Mouse (Mus musculus) kidney, adult 2 months (tissue): ENCODE measurements around the gene Snai1. TPM values are rescaled to one million over a fixed set of nuclear protein-coding genes. Genes with fewer than 3 reads are reported as not detected.
A peak's percentile ranks its signal among the peaks of the same experiment; 100 is the strongest.

Experiments used
- DNase-seq: peaks from one replicate; pipeline ENCODE4 v3.0.0; 2021
- H3K27ac ChIP-seq: fragments of 200-500 bp; 2 replicates; pipeline ENCODE4 v1.5.1; 2012; ENCODE audit warnings: low read depth, low read length, control low read depth, inconsistent platforms; ENCODE audit not compliant: insufficient read depth
- H3K27me3 ChIP-seq: fragments of 200-500 bp; replicated peaks from 2 replicates; pipeline ENCODE4 v1.6.1; 2012; ENCODE audit warnings: mild to moderate bottlenecking, moderate library complexity, low read length, inconsistent platforms; ENCODE audit not compliant: control insufficient read depth, insufficient read depth
- H3K36me3 ChIP-seq: fragments of 200-500 bp; 2 replicates; pipeline ENCODE4 v1.6.1; 2012; ENCODE audit warnings: mild to moderate bottlenecking, moderate library complexity, low read length, inconsistent platforms; ENCODE audit not compliant: control insufficient read depth, insufficient read depth
- H3K4me1 ChIP-seq: fragments of 200-500 bp; 2 replicates; pipeline ENCODE4 v1.6.1; 2011; ENCODE audit warnings: low read length; ENCODE audit not compliant: control insufficient read depth, insufficient read depth
- H3K4me3 ChIP-seq: fragments of 200-500 bp; 2 replicates; pipeline ENCODE4 v1.5.1; 2011; ENCODE audit warnings: mild to moderate bottlenecking, low read depth, low read length, control low read depth; ENCODE audit not compliant: insufficient read depth
- CTCF ChIP-seq: fragments of 200-500 bp; conservative IDR thresholded peaks from 2 replicates; pipeline ENCODE4 v1.5.1; 2011; ENCODE audit warnings: low read depth, mild to moderate bottlenecking, control low read depth, low read length, moderate library complexity, mixed read lengths; ENCODE audit not compliant: insufficient read depth, insufficient read length
- POLR2A ChIP-seq: fragments of 200-500 bp; IDR thresholded peaks from one replicate; pipeline ENCODE4 v1.6.1; 2011; ENCODE audit warnings: low read depth, low read length, control low read depth
- WGBS: fragments of 180-500 bp; shearing (Covaris S2); methylation state at CpG from one replicate; pipeline ENCODE4 v1.1.7; 2018; 5-methylcytosine and 5-hydroxymethylcytosine counted together
- polyA plus RNA-seq: library from polyadenylated mRNA; depleted of rRNA; stranded (reverse); fragments of >200 nt; gene quantifications from 2 replicates; pipeline ENCODE4 v1.2.3, GENCODE M21; 2012

The Snai1 gene
- polyA plus RNA-seq, 1 experiment = 10.4 TPM

DNA sequence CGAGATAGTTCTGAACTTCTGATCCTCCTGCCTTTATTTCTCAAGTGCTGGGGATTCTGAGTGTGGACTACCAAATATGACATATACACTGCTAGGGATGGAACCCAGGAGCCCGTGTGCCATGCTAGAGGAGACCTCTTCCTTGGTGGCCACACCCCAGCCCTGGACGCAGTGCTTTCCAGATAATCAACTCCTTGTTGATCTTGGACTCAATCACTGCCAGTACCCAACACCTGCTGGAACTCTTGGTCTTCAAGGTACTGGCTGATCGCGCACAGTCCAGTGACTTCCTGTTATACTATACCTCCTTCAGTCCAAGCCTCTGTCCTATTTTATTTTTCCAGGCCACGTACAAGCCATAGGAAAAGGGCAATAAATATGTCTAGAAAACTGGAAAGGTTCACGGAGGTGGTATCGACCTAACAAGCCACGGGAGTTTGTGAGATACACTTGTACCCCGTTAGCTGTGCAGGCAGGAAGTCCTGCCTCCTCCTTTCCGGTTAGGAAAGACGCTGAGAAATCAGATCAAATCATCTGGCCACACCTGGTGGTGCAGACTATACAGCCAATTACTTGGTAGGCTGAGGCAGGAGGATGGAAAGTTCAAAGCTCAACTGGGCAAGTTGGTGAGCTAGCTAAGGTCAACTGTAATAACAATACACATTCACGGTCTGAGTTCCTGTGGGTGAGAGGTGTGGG, 35.3 kb upstream of the Snai1 start:
- H3K4me1 ChIP-seq = peaks cover 14% of the 10 kb centered on the region; the same call in 1 of the 2 replicates
- H3K27me3 ChIP-seq = no peaks in the 10 kb centered on the region
- no peaks in the 10 kb centered on the region for H3K36me3 ChIP-seq
- no peak for DNase-seq
- no peak for TF ChIP-seq POLR2A
- TF ChIP-seq CTCF = no peak
- H3K4me3 ChIP-seq = peak overlapping the region; percentile 89
- peak overlapping the region; percentile 94 for H3K27ac ChIP-seq
- 39% methylated on average over 13 of the region's 13 CpGs for WGBS

DNA sequence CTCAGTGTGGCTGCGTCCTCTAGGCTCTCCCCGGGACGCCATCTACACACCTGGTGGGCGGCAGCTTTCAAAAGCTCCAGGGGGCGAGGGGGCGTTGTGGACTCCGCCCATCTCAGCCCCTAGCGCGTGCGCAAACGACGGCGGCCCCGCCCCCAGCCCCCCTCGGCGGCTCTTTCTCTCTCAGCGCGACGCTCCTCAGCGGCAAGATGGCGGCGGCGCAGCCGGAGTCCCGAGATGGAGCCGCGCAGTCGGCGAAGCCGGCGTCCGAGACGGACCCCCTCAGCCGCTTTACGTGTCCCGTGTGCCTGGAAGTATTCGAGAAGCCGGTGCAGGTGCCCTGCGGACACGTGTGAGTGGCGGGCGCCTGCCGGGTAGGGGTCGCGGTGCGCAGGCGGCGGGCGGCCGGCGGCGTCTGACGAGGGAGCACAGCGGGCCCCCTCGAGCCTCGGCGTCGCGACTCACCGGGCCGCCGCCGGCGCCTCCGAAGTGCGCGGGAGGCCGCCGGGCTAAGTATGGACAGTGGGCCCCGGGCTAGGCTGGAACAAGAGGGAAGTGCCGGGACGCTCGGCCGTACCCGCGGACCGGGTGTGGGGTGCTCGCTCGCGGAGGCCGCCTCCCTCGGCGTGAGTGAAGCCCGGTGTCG, 34.6 kb upstream of the Snai1 start:
- Histone ChIP-seq H3K4me1 (peaks cover 14% of the 10 kb centered on the region; the same call in 1 of the 2 replicates), H3K36me3 (no peaks in the 10 kb centered on the region), H3K27ac (peak overlapping the region; percentile 94), H3K27me3 (no peaks in the 10 kb centered on the region), H3K4me3 (peak overlapping the region; percentile 89)
- DNase-seq = peak; percentile 91
- TF ChIP-seq POLR2A (no peak), CTCF (no peak)
- WGBS = under 1% methylated on average over 85 of the region's 85 CpGs

DNA sequence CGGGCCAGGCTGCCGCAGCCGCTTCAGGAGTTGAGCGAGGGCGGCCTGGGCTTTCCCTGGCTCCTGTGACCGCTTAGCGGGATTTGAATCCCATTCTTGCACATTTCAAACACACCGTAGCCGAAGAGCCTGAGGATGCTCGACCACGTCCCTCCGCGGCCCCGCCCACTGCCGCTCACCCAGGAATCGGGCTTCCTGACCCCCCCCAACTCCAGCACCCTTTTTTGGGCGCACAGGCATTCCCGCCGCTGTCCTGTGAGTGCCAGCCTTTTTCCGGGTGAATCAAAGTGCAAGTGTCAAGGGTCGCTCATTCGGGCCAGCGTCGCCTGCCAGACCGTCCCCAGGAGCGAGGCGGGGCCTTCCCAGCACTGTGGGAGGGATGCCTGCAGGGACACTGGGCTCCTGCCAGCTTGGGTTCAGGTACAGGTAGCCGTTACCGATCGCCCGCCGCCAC, 34.1 kb upstream of the Snai1 start:
- WGBS = 0% methylated on average over 32 of the region's 32 CpGs
- Histone ChIP-seq H3K4me3 (peak overlapping the region; percentile 89), H3K4me1 (peaks cover 14% of the 10 kb centered on the region; the same call in 1 of the 2 replicates), H3K36me3 (no peaks in the 10 kb centered on the region), H3K27ac (peak overlapping the region; percentile 74), H3K27me3 (no peaks in the 10 kb centered on the region)
- DNase-seq = peak; percentile 93
- no peak for TF ChIP-seq POLR2A
- no peak for TF ChIP-seq CTCF

DNA sequence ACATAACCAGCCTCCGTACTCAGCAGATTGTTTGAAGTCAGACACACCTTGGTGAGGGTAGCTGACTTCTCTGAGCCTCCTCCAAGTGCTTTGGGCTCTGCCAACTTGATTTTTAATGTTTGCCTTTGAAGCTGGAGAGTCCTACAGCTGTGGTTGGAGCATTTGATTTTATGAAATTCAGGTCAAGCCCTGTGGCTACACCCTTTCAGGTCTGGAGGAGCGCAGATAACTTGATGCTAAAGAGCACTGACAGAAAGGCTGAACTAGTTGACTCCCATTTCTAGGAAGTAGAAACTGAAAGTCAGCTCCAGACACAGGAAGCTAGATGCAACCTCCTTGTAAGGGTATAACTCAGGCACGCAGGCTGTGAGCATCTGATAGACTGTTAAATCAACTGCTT, 32.9 kb upstream of the Snai1 start:
- Histone ChIP-seq H3K27me3 (no peaks in the 10 kb centered on the region), H3K27ac (peak overlapping the region; percentile 81), H3K4me3 (no peak overlapping the region), H3K4me1 (peaks cover 14% of the 10 kb centered on the region; the same call in 1 of the 2 replicates), H3K36me3 (no peaks in the 10 kb centered on the region)
- DNase-seq = peak; percentile 45
- TF ChIP-seq CTCF (no peak), POLR2A (no peak)
- WGBS = 39% methylated on average over 3 of the region's 3 CpGs

DNA sequence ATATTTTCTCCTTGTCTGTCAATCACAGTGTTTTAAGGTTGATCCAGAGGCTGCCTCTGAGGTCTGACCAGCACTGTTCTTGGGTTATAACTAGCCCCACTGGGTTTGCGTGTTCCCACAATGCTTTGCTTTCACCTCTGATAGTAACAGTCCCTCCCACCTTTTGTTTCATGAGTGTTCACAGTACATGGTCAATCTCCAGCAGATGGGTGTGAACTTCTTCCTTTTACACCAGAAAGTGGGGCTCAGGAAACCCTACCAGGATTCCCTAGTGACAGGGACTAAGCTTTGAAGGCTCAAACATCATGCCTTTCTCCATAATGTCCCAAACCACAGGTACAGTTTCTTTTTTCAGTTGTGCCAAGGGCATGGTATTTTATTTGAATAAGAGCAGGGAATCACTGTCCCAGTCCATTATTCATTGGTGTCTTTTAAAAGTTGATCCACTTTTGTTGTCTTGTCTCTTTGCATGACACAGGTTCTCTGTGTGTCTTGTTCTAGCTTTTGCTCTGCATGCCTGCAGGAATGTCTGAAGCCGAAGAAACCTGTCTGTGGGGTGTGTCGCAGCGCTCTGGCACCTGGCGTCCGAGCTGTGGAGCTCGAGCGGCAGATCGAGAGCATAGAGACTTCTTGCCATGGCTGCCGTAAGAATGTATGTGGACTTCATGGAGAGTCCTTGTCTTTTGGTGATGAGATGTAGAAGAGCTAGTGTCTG, 31.3 kb upstream of the Snai1 start:
- 89% methylated on average over 10 of the region's 10 CpGs for WGBS
- H3K27ac ChIP-seq = no peak overlapping the region
- peaks cover 11% of the 10 kb centered on the region; the same call in 1 of the 2 replicates for H3K4me1 ChIP-seq
- H3K4me3 ChIP-seq = no peak overlapping the region
- H3K27me3 ChIP-seq = no peaks in the 10 kb centered on the region
- TF ChIP-seq POLR2A (no peak), CTCF (no peak)
- DNase-seq = no peak
- peaks cover 3% of the 10 kb centered on the region; the same call in 1 of the 2 replicates for H3K36me3 ChIP-seq

DNA sequence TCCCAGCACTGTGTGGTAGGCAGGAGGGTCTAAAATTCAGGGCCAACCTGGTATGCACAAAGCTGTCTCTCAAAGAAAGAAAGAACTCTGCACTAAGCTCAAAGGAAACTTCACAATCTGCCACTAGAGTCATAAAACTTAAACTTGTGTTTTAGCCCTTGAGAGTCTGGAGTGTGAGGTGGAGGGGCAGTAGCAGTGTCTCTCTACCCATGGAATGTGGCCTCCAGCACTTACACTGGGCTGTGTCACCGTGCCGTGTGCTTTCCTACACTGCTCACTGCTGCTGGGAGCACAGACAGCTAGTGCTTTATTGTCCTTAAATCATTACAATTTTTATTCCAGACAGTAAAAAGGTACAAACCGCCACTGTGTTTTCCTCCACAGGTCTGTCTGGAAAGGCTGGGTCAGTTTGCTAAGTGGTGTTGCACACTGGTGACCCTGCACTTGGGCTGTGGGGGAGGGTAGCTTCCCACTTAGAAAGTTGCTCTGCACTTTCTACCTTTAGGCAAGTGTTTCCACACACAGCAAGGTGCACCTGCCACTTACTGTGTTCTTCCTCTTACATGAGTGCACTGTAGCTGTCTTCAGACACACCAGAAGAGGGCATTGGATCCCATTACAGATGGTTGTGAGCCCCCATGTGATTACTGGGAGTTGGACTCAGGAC, 30.1 kb upstream of the Snai1 start:
- peaks cover 11% of the 10 kb centered on the region; the same call in 1 of the 2 replicates for H3K4me1 ChIP-seq
- no peak overlapping the region for H3K27ac ChIP-seq
- peaks cover 3% of the 10 kb centered on the region; the same call in 1 of the 2 replicates for H3K36me3 ChIP-seq
- H3K27me3 ChIP-seq = no peaks in the 10 kb centered on the region
- 48% methylated on average over 3 of the region's 3 CpGs for WGBS
- no peak for DNase-seq
- H3K4me3 ChIP-seq = no peak overlapping the region
- TF ChIP-seq POLR2A = no peak
